Mouse (Mus musculus) right cerebral cortex, postnatal 4 days (tissue): ENCODE data around the gene Tacr2.
A peak's percentile ranks its signal among the peaks of the same experiment; 100 is the strongest.

Source experiments
- DNase-seq: peaks from one replicate; pipeline ENCODE4 v3.0.0-alpha.2; 2022

Tacr2 gene

GRCm38 (mm10) chr10:62252000-62252488 is at the start of gene Tacr2:
TSS of gene Tacr2 (plus strand) at chr10:62252438.
- no peak for DNase-seq

GRCm38 (mm10) chr10:62202574-62202973 is 49.7 kb upstream of the Tacr2 start:
- no peak for DNase-seq

GRCm38 (mm10) chr10:62208241-62208896 is 43.9 kb upstream of the Tacr2 start:
- DNase-seq, result no peak

GRCm38 (mm10) chr10:62211310-62211709 is 40.9 kb upstream of the Tacr2 start:
- DNase-seq, result no peak

- DNase-seq, result no peak
Observed at GRCm38 (mm10) chr10:62215169-62215616, 37.0 kb upstream of the Tacr2 start.

GRCm38 (mm10) chr10:62215633-62216032 is 36.6 kb upstream of the Tacr2 start:
- no peak for DNase-seq

GRCm38 (mm10) chr10:62216595-62216994 is 35.6 kb upstream of the Tacr2 start:
- no peak for DNase-seq

- no peak for DNase-seq
Observed at GRCm38 (mm10) chr10:62217196-62217595, 35.0 kb upstream of the Tacr2 start.

GRCm38 (mm10) chr10:62218044-62218788 is 34.0 kb upstream of the Tacr2 start:
- no peak for DNase-seq

GRCm38 (mm10) chr10:62218789-62219172 is 33.5 kb upstream of the Tacr2 start:
- DNase-seq, result no peak

GRCm38 (mm10) chr10:62220732-62221514 is 31.3 kb upstream of the Tacr2 start:
- DNase-seq, result no peak

GRCm38 (mm10) chr10:62221647-62222046 is 30.6 kb upstream of the Tacr2 start:
- no peak for DNase-seq

- no peak for DNase-seq
Observed at GRCm38 (mm10) chr10:62222777-62223176, 29.5 kb upstream of the Tacr2 start.

GRCm38 (mm10) chr10:62224231-62224630 is 28.0 kb upstream of the Tacr2 start:
- DNase-seq, result no peak

GRCm38 (mm10) chr10:62225839-62226238 is 26.4 kb upstream of the Tacr2 start:
- DNase-seq, result no peak

GRCm38 (mm10) chr10:62228126-62228525 is 24.1 kb upstream of the Tacr2 start:
- no peak for DNase-seq

- DNase-seq, result peak; percentile 76
Observed at GRCm38 (mm10) chr10:62230708-62231394, 21.4 kb upstream of the Tacr2 start, which contains the start of gene Tspan15. TSS of gene Tspan15 (minus strand) at chr10:62231251.

- DNase-seq, result no peak
Observed at GRCm38 (mm10) chr10:62231395-62231732, 20.9 kb upstream of the Tacr2 start.

- DNase-seq, result no peak
Observed at GRCm38 (mm10) chr10:62231811-62232210, 20.4 kb upstream of the Tacr2 start.

GRCm38 (mm10) chr10:62236165-62236564 is 16.1 kb upstream of the Tacr2 start:
- no peak for DNase-seq

- no peak for DNase-seq
Observed at GRCm38 (mm10) chr10:62237205-62237604, 15.0 kb upstream of the Tacr2 start.

- no peak for DNase-seq
Observed at GRCm38 (mm10) chr10:62238688-62239087, 13.6 kb upstream of the Tacr2 start.

GRCm38 (mm10) chr10:62239270-62239669 is 13.0 kb upstream of the Tacr2 start:
- DNase-seq, result no peak
